Mouse (Mus musculus): ENCODE results near the gene Gng13.
A peak's percentile ranks its signal among the peaks of the same experiment; 100 is the strongest.

Gng13 gene

GRCm38 (mm10) chr17:25716711-25717637 is at the start of gene Gng13:
Gng13 (plus strand) TSS chr17:25717171.
- no peak for DNase-seq

- DNase-seq, result no peak
Measured at GRCm38 (mm10) chr17:25668481-25669055, 48.4 kb upstream of the Gng13 start.

GRCm38 (mm10) chr17:25672982-25673381 is 44.0 kb upstream of the Gng13 start:
- DNase-seq, result no peak

GRCm38 (mm10) chr17:25677969-25678368 is 39.0 kb upstream of the Gng13 start:
- no peak for DNase-seq

GRCm38 (mm10) chr17:25679818-25680217 is 37.2 kb upstream of the Gng13 start:
- DNase-seq, result no peak

GRCm38 (mm10) chr17:25681636-25682035 is 35.3 kb upstream of the Gng13 start:
- no peak for DNase-seq

GRCm38 (mm10) chr17:25686323-25686722 is 30.6 kb upstream of the Gng13 start:
- no peak for DNase-seq

GRCm38 (mm10) chr17:25688922-25689321 is 28.0 kb upstream of the Gng13 start:
- DNase-seq, result no peak

- no peak for DNase-seq
Measured at GRCm38 (mm10) chr17:25696263-25696662, 20.7 kb upstream of the Gng13 start.

- DNase-seq, result peak; percentile 73
Measured at GRCm38 (mm10) chr17:25698446-25698845, 18.5 kb upstream of the Gng13 start.

GRCm38 (mm10) chr17:25700863-25701496 is 16.0 kb upstream of the Gng13 start:
- no peak for DNase-seq

GRCm38 (mm10) chr17:25709994-25710393 is 7.0 kb upstream of the Gng13 start:
- no peak for DNase-seq

GRCm38 (mm10) chr17:25711136-25711535 is 5.8 kb upstream of the Gng13 start:
- no peak for DNase-seq

- no peak for DNase-seq
Measured at GRCm38 (mm10) chr17:25715627-25716026, 1.3 kb upstream of the Gng13 start.

GRCm38 (mm10) chr17:25716130-25716529 is 841 bp upstream of the Gng13 start:
- no peak for DNase-seq

GRCm38 (mm10) chr17:25717691-25718090 is 720 bp downstream of the Gng13 start:
- no peak for DNase-seq

- DNase-seq, result no peak
Measured at GRCm38 (mm10) chr17:25721476-25721875, 4.5 kb downstream of the Gng13 start.

- DNase-seq, result no peak
Measured at GRCm38 (mm10) chr17:25723470-25723869, 6.5 kb downstream of the Gng13 start.

- DNase-seq, result no peak
Measured at GRCm38 (mm10) chr17:25723919-25724318, 6.9 kb downstream of the Gng13 start.

- no peak for DNase-seq
Measured at GRCm38 (mm10) chr17:25725264-25725663, 8.3 kb downstream of the Gng13 start.

GRCm38 (mm10) chr17:25727265-25728008 is 10.5 kb downstream of the Gng13 start, which contains the start of the genes Chtf18 and Rpusd1:
Chtf18 (minus strand) TSS chr17:25727419.
Rpusd1 (plus strand) TSS chr17:25727670.
- peak; percentile 100 for DNase-seq

- no peak for DNase-seq
Measured at GRCm38 (mm10) chr17:25728009-25728270, 11.0 kb downstream of the Gng13 start.

GRCm38 (mm10) chr17:25732082-25732481 is 15.1 kb downstream of the Gng13 start:
- peak; percentile 87 for DNase-seq
